Mouse (Mus musculus) spleen, adult 12 weeks (tissue): Measurements from ENCODE around the gene Fsd2.
A peak's percentile ranks its signal among the peaks of the same experiment; 100 is the strongest.

Experiments used
- DNase-seq: peaks from one replicate; pipeline ENCODE4 v3.0.0; 2022; ENCODE audit warnings: low spot score

The Fsd2 gene

GRCm38 (mm10) chr7:81566892-81567291 is at the start of gene Fsd2:
TSS of gene Fsd2 (minus strand) at chr7:81566944.
- no peak for DNase-seq

GRCm38 (mm10) chr7:81615031-81615430 is 48.3 kb upstream of the Fsd2 start:
- no peak for DNase-seq

DNA sequence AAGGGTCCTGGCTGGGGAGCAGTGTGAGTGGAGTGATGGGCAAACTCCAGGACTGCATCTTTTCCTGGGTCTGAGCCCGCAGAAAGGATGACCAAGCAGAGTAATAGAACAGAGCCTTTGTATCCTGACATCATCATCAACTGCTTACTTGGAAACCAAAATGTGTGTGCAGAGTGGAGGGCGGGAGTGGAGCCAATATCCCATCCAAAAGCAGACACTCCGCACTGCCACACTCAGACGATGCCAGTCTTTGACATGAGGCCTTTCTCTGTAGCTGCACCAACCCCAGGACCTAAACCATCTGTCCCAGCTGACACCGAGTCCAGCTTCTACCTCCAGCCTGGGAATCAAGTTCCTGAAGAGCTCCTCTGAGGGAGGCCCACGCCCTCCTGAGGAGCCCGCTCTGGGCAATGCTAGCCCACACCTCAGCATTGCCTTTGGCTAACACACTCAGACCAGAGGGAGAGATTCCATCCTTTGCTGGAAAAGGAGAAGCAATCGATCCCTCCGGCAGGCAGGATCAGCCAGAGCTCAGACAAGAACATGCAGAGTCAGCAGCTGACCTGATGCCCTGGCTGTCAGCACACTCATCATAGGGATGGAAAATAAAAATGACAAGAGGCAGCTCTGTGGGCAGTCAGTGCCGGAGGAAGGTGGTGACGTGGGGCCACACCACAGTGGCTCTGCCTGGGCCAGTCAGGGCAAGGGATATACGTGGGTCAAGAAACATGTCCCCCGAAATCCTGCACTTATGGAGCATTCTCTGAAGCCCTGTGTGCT is 46.3 kb upstream of the Fsd2 start:
- no peak for DNase-seq

DNA sequence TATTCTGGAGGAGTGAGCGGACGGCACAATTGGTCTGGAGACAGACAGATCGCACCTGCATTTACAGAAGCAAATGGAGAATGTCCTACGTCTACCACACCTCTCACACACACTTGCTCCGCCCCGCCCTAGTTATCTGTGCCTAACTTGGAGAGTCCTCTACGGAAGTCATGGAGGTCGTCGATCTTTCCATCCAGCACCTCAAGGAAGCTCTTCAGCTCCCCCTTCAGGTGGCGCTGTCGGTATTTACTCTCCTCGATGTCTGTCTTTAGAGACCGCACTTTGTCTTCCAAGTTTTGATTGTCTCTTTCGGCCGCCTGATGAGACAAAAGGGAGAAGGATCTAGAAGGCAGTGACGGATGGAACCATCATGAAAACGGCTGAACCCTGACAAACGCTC is 43.4 kb upstream of the Fsd2 start:
- DNase-seq = no peak

GRCm38 (mm10) chr7:81606452-81606851 is 39.7 kb upstream of the Fsd2 start:
- no peak for DNase-seq

DNA sequence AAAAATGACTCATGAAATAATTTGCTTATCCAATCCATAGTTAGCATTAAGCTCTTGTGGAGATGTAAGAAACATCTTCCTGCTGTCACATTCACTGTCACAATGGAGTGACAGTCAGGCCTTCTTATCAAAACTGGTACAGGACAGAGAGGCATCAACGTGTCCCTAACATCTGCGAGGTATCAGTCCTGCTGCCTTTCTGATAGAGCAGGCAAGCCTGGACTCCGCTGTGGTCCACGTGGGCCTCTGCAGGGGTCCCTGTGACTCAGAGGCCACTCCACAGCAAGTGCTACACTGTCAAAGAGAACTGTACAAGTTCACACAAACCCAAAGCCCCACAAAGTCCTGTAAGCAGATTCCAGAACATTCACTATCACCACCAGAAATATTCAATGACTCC is 38.7 kb upstream of the Fsd2 start:
- DNase-seq = no peak

DNA sequence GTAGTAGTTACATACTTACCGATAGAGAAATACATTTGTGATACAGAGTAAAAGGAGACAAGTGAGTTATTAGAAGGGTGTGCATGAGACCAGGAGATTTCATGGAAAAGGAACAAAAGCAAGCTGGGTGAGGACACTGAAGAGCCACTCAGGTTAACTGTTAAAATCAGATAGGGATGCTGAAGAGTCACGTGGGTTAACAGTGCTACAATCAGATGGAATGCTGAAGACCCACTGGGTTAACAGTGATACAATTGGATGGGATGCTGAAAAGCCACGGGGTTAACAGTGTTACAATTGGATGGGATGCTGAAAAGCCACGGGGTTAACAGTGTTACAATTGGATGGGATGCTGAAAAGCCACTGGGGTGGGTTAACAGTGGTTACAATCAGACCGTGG is 38.2 kb upstream of the Fsd2 start:
- DNase-seq = no peak

DNA sequence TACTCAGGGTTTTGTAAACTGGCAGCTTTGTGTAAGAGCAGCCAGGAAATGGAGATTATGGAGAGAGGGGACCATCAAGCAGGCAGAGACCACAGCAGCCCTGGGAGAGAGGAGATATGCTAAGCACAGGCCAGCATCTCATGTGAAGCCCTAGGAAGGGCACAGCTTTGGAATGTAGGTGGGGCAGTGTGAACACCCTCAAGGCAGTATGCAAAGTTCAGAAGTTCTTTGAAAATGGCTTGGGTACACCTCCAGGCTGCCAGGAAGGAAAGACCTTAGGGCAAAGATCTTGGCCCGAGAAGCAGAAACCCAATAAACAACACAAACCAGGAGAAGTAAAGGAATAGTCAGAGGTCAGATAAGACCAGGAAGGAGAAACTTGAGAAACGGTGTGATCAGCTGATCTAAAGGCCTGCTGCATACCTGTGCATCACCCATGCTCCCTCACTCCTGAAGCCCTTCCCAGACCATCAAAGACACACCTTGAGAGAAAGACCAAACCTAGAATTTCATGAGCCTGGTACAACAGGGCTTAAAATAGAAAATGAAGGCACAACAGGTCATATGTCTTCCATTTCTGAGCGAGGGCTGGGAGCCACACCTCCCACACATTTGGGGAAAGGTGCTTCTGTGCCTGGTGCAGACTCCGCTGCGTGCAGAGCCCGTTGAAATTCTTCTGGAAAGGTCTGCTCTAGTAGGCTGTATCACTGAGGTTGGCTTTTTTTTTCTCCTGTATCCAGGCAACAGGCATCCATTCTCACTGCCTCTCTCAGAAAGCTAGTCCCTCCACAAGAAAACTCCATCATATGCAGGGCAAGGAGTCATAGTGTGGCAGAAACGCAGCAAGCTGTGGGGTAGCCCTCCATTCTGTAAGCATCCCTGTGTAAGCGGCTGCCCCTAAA is 32.9 kb upstream of the Fsd2 start:
- DNase-seq = no peak

- no peak for DNase-seq
These were observed 30.9 kb upstream of the Fsd2 start for GRCm38 (mm10) chr7:81597660-81598059.

- no peak for DNase-seq
These were observed 29.3 kb upstream of the Fsd2 start for GRCm38 (mm10) chr7:81596086-81596485.

DNA sequence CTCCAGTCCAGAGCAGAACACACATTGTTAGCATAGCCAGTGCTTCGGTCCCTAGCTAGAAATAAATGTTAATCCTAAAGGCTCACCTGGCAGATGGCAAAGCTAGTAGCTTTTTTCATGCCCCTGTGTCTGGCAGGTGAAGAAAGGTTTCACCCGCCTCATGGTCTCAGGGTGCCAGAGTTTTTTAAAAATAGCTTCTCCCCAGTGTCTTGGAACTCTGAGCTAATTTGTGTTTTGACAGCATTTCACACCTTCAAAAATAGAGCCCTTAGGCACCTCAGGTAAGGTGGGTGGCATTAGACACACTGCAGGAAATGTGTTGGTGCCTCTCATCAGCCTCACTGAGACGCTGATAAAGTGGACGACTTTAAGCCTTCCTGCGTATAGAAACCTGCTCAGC is 28.3 kb upstream of the Fsd2 start:
- DNase-seq = no peak

DNA sequence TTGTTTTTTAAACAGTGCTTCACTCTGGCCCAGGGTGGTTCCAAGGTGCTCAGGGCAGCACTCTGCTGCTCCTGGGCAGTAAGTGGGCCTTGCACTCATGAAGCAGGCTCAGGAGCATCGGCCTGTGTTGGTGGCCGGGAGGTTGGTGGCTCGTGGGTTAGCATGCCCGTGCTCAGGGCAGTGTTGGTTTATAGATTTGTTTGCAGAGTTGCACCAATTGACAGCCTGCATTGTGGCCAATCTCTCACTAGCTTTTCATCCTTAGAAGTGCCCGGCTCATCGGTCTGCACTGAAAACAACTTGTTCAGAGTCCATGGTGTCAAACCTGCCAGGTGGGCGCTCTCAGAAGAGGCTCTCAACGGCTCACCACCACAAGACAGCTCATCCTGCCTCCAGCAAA is 26.6 kb upstream of the Fsd2 start:
- no peak for DNase-seq

- DNase-seq = no peak
These were observed 25.9 kb upstream of the Fsd2 start for GRCm38 (mm10) chr7:81592686-81593085.

GRCm38 (mm10) chr7:81587238-81587637 is 20.5 kb upstream of the Fsd2 start:
- no peak for DNase-seq

DNA sequence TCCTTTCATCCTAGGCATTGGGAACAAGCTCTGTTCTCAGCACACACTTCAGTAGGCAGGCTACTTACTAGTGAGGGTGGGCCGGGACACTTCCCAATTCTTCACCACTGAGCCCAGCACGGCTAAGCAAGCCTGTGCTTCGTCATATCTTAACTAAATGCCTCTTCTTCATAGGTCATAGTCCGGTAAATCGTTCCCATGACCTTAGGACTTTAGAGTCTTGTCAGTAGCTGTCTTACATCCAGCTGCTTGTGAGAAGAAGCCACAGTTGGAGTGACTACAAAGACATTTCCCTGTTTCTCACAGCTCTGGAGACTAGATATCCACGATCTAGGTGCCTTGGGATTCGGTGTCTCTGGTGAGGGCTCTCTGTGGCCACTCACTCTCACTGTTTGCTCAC is 18.6 kb upstream of the Fsd2 start:
- no peak for DNase-seq

GRCm38 (mm10) chr7:81583512-81583911 is 16.8 kb upstream of the Fsd2 start:
- DNase-seq = no peak

DNA sequence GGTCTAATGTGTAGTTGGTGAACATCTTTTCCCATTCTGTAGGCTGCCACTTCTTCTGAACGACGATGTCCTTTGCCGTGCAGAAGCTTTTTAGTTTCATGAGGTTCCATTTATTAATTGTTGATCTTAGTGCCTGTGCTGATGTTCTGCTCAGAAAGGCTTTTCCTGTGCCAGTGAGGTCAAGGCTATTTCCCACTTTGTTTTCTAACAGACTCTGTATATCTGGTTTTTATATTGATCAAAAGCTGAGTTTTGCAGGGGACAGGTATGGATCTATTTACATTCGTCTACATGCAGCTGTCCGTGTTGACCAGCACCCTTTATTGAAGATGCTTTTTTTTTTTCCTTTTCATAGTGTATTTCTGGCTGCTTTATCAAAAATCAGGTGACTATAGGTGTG is 12.6 kb upstream of the Fsd2 start:
- no peak for DNase-seq

DNA sequence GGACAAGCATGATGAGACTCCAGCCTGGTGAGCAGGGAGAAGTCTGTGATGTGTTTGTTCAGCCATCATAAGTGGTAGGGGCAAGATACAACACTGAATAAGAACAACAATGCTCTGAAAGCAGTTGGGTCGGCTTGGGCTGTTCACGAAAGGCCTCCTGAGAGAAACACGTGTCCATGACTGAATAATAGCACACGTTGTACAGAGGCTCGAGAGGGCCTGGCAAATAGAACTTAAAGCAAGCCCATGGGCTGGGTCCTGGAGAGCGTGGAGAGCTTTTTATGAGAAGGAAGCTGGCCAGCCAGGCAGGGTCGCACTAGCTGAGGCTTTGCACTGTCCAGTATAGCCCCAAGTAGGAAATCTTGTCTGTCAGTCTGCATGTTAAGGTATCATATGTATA is 11.7 kb upstream of the Fsd2 start:
- no peak for DNase-seq

DNA sequence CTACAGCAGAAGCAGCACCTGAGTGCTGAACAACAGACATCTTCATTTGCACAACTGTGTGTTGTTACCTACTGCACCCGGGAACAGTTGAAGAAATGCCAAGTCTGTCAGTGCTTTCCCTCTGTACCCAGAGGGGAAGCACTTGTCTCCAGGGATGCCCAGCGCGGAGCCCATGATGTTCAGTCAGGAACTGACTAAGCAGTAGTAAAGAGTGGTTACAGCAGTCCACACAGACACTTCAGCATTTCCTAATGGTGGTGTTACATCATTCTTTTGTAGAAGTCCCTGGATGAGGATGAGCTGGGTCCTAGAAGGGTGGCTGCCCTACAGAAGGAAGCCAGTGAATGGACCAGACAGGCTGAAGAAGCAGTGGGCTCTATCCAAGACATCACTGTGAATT is 11.1 kb upstream of the Fsd2 start:
- DNase-seq = no peak

DNA sequence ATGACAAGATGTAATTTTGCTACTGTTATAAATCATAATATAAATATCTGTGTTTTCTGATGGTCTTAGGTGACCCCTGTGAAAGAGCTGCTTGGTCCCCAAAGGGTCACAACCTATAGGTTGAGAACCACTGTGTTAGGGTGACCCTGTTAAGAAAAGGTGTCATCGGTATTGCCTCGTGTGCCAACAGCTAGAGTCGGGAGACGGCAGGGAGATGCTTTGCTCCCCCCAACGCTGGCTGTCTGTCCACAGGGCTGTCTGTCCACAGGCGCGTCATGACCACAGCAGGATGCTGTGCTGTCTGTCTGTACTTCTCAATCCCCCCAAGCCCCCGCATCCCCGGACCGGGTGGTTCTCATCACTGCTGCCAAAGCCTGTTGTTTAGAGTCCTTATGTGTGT is 8.9 kb upstream of the Fsd2 start:
- DNase-seq = no peak

- no peak for DNase-seq
These were observed 7.1 kb upstream of the Fsd2 start for GRCm38 (mm10) chr7:81573821-81574220.

- peak; percentile 44 for DNase-seq
These were observed 6.7 kb upstream of the Fsd2 start for GRCm38 (mm10) chr7:81573397-81573796.

DNA sequence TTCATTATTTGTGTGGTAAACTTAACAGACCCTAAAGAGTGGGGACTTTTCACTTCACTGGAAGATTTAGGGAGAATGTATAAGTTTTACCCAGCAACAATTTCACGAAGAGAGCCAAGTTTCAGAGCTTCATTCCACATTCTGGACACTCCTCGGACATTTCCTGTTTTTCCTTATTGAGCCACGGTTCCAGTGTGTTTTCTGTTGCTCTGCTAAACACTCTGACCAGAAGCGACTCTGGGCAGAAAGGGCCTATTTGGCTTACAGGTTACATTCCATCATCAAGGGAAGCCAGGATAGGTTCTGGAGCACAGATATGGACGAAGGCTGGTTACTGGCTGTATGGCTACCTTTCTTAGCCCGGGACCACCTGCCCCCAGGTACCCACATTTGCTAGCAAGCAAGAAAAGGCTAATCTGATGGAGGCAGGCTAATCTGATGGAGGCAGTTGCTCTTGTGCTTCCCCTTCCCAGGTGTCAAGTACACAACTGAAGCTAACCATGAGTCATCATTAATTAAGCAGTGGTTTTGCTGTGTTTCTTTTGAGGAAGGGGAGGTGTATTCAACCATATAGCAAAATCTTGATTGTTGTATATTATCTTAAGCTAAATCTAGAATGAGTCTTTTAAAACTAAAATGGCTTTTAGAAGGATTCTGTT is 6.0 kb upstream of the Fsd2 start:
- no peak for DNase-seq
